Mouse (Mus musculus) mature B cell (primary cell): ENCODE data around the gene Vash2.
"Not testable (repeated sequence)": the region's sequence is repeated elsewhere in the genome, so short reads cannot be mapped to it uniquely, and the experiment has no call there.

Experiments
- in situ Hi-C: fragments of 300-500 bp; cut with MboI; formaldehyde crosslinking; loops from 2 replicates; pipeline ENCODE4 v1.14.3; 2019

Vash2 gene

DNA sequence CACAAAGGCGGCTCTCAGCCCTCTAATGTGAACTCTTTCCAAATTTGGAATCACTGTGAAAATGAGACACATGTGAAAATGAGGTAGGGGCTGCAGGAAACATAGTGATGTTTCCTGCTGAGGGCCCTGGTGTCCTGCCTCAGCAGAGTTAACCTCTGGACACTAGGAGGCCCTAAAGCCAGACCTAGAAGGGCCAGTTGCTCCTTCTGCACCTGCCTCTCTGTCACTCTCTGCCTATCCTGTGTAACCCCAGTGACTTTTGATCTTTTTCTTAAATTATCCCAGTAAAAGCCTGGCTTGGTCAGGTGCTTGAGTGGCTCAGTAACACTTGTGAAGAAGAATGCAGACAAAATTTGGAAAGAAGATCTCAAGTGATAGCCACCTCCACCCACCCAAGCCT, 4.3 kb downstream of the Vash2 start:
- in situ Hi-C loops = no loop called here

DNA sequence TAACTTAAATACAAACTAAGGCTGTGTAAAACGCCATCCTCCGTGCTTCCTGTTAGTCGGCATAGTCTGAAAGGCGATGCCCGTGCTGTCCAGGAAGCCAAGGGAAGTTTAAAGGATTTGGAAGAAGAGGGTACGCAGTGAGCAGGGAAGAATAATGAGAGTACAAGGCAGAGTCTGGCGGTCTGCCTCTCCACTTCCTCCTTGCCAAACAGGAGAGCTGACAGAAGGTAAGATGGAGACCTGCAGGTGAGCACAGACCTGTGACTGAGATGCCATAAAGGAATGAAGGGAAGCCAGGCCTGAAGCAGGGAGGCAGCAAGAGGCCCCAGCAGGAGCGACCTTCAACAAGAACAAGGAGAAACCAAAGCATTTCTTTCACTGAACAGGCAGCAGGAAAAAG, 4.9 kb downstream of the Vash2 start:
- in situ Hi-C loops = no loop called here

- in situ Hi-C loops = no loop called here
Observed at GRCm38 (mm10) chr1:190972612-190973192, 6.4 kb downstream of the Vash2 start.

- in situ Hi-C loops = no loop called here
Observed at GRCm38 (mm10) chr1:190971708-190972610, 7.1 kb downstream of the Vash2 start.

GRCm38 (mm10) chr1:190968010-190968409, 11.1 kb downstream of the Vash2 start:
- in situ Hi-C loops = no loop called here

- in situ Hi-C loops = no loop called here
Observed at GRCm38 (mm10) chr1:190964992-190965780, 13.9 kb downstream of the Vash2 start.

- in situ Hi-C loops = no loop called here
Observed at GRCm38 (mm10) chr1:190962760-190963159, 16.3 kb downstream of the Vash2 start.

GRCm38 (mm10) chr1:190958821-190959220, 20.3 kb downstream of the Vash2 start:
- in situ Hi-C loops = no loop called here

- in situ Hi-C loops = no loop called here
Observed at GRCm38 (mm10) chr1:190953009-190953408, 26.1 kb downstream of the Vash2 start.

DNA sequence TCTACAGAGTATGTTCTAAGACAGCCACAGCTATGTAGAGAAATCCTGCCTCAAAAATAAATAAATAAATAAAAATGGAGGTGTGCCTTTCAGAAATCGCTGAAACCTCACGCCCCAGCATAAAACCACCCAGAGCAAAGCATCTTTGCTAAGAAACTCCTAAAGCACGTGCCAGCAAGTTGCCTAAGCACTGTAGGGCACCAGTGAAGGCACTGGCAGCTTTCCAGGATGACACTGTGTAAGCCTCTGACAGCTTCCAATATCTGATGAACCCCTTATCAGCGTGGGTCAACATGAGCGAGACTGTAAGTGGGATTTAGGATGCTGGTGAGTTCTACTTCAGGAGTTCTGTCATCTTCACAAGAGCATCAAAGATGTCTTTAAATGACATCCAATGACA, 28.1 kb downstream of the Vash2 start:
- in situ Hi-C loops = no loop called here

DNA sequence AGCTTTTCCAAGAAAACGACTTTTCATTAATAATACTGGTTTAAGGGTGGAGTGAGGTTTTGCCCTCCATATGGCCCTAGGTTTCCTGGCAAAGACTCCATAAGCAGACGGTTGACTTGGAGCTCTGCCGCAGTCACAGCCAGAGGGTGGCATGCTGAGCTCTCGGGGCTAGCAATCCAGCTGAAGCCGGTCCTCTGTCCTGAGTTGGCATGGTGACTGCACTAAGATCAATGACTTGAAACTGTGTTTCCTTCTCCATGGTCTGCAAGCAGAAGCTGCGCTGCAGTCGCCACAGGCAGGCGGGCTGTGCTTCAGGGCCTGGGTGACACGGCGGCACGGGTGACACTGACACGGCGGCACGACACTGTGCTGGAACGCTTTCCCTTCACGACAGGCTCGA, 30.2 kb downstream of the Vash2 start:
- in situ Hi-C loops = no loop called here

- in situ Hi-C loops = no loop called here
Observed at GRCm38 (mm10) chr1:190948439-190948838, 30.7 kb downstream of the Vash2 start.

GRCm38 (mm10) chr1:190947986-190948385, 31.1 kb downstream of the Vash2 start:
- in situ Hi-C loops = no loop called here

DNA sequence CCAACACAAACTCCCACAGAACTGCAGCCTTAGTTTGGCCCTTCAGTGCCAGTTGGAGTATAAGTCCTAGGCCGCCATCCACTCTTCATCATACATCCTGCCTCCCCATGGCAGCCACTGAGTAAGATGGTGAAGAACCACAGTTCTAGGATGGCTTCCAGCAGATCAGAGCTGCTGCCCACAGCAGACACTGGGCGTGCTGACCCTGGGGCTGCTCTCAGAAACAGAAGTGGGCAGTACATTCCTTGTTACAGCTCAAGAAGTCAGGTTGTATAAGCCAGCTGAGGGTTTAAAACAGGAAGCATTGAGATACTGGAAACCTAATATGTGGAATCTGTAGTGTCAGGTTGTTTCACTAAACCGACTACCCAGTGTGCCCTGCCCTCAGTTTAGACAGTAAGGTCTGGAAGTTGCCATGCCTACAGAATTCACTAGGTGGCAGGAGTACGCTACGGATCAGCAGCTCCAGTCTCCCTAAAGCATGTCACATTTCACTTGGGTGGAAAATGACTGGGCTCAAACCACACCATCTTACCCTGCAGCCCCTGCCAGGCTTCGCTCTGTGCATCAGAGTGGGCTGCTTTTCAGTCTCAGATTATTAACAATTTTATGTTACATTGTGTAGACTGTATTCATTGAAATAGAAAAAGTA, 34.9 kb downstream of the Vash2 start:
- in situ Hi-C loops = no loop called here

DNA sequence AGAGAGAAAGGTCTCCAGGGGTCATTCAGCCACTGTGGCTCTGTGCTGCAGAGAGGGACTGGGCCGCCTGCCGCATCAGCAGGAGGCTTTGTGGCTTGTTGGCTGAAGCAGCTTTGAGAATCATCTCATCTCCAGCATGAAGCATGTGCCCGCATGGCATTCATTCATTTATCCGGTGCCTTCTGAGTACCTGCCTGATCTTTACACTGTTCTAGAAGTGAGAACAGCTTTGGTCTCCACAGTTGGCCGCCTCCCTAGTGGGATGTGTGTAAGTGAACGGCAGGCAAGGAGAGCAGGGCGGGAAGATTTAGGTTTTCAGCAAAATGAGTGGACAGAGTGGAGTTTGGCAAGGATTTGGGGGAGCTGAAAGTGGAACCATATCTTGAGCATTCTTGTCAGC, 39.3 kb downstream of the Vash2 start:
- in situ Hi-C loops = no loop called here

GRCm38 (mm10) chr1:190930181-190930580, 48.9 kb downstream of the Vash2 start:
- in situ Hi-C loops = no loop called here

DNA sequence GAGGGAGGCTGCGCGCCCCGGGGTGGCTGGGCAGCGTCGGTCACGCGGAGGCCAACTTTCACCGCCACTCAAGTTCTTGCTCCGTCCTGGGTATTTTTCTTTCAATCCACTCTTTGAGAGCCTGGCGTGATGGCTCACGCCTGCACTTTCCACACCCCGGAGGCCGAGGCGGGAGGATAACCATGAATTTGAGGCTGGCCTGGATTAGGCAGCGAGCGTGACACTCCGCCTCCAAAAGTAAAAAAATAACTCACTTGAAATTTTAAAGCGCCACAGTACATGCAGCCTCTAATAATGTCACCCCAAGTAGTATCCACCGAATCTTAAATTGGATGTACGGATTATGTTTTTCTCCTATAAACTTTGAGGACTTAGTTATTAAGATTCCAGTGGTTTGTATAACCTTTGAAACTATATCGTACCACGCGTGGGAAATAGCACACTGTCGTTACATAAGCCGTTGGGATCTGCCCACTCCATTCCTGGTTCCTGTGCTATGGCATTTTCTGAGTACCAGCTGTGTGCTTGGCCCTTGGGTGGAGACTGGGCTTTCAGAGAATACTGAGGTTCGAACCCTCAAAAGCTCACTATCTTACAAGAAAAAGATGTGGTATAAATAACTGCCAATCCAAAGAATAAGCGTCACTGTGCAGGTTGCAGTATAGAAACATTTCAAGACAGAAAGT, 49.9 kb downstream of the Vash2 start:
- in situ Hi-C loops = no loop called here

GRCm38 (mm10) chr1:190928370-190929009, 50.6 kb downstream of the Vash2 start:
- in situ Hi-C loops = no loop called here

GRCm38 (mm10) chr1:190927751-190928369, 51.2 kb downstream of the Vash2 start:
- in situ Hi-C loops = no loop called here

GRCm38 (mm10) chr1:190927311-190927710, 51.8 kb downstream of the Vash2 start:
- in situ Hi-C loops = no loop called here

DNA sequence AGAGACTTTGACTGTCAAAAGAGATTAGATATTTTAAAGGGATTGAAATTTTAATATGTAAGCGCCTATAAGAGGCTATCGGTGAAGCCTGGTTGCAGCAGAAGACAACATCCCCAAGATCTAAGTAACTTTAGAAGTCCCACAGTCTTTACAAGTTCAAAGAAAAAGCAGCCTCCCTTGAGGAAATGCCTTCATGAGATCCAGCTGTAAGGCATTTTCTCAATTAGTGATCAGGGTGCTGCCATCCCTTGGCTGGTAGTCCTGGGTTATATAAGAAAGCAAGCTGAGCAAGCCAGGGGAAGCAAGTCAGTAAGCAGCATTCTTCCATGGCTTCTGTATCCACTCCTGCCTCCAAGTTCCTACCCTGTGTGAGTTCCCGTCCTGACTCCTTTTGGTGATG, 54.3 kb downstream of the Vash2 start, which contains the start of gene Angel2:
Gene Angel2, plus strand, starts transcription at position 301 of the 400 bp plus-strand sequence.
- in situ Hi-C loops = not testable (repeated sequence)
